Mouse (Mus musculus) right cerebral cortex, adult 18-20 months (tissue): ENCODE measurements around the gene Lmo4.

Experiments
- DNase-seq: peaks from one replicate; pipeline ENCODE4 v3.0.0; 2022; ENCODE audit warnings: mixed read lengths

Gene Lmo4

DNA sequence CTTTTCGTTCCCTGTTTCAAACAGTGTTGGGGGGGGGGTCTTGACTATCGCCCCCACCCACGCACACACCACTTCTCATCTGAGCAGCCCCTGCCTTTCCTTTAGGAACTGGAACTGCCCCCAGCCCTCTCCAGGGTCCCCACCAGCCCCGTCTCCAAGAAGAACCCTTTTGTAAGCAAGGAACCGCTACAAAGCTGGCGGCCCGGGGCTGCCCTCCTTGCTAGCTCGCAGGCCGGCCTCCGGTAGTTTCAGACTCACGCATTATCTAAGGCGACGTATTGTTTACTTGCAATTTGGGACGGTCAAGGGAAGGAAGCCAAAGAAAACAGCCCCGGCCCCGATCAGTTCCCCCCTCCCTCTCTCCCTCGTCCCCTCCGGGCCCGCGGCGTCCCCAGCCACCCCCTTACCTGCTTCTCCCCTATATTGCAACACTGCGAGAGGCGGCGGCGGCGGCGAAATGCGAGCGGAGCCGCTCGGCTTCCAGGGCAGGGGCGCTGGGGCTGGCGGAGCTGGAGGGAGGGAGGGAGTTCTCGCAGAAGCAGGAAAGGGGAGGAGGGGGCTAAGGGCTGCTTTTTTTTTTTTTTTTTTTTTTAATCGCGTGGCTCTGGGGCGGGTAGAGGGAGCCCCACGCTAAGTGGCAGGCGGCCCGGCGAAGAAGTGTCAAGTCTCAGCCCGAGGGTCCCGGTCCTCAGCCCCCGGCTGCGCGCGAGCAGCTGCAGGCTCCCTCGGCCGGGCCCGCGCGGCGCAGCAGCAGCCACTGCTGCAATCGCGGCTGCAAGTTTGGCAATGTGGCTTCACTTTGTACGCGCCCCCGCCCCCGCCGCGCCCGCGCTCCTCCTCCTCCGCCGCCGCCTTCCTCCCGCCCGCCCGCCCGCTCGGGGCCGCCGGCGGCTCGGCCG, at the start of gene Lmo4:
Gene Lmo4, minus strand, starts transcription at position 808 of the 899 bp plus-strand sequence.
- DNase-seq: peak; percentile 81

DNA sequence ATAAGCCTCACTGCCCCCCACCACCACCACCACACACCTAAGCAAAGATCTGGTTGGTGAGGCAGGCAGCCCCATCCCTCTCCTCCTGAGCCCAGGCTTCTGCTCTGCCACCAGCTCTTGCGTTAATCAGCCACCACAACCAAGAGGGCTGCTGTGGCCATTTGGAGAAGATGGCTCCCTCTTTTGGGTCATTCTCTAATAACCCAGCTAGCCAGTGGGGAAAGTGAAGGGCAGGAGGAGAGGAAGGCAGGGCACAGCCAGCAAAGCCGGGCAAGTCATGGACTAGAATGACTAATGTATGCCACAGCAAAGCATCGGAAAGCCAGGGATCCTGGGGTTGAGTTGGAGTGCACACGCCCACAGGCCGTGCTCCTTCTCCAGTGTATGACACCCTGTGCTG, 49.3 kb upstream of the Lmo4 start:
- no peak for DNase-seq

DNA sequence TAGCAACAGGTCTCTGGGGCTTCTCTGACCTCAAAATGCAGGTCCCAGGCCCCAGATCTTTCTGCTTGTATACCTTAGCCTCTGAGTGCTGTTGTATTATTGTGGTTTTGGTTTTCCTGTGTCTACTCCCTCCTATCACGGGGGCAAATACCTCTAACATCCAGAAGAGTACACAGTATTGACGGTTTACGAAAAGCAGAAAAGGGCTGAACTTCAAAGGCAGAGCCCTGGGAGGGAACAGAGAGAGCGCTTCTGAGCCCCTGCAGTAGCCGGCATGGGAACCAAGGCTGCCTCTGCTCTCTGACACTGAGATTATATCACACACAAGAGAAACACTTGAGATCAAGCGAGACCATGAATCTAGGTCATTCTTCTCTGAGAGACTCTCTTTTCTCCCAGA, 48.0 kb upstream of the Lmo4 start:
- no peak for DNase-seq

DNA sequence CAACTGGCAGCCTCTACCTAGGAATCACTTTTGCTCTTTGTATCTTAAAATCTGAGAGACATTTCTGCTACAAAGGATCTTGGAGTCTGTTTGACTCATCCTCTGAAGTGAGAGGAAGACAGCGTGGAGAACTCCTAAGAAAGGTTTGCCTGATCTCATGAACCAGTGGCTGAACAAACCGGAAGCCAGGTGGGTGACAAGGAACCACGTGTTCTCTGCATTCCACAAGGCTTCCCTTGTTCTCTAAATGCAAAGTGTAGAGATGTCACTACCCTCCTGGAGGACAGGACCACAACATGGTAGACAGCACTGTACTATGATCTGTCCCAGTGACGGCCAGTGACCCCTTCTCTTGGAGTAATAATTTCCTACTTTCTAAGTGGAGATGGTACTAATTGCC, 47.1 kb upstream of the Lmo4 start:
- DNase-seq: no peak

DNA sequence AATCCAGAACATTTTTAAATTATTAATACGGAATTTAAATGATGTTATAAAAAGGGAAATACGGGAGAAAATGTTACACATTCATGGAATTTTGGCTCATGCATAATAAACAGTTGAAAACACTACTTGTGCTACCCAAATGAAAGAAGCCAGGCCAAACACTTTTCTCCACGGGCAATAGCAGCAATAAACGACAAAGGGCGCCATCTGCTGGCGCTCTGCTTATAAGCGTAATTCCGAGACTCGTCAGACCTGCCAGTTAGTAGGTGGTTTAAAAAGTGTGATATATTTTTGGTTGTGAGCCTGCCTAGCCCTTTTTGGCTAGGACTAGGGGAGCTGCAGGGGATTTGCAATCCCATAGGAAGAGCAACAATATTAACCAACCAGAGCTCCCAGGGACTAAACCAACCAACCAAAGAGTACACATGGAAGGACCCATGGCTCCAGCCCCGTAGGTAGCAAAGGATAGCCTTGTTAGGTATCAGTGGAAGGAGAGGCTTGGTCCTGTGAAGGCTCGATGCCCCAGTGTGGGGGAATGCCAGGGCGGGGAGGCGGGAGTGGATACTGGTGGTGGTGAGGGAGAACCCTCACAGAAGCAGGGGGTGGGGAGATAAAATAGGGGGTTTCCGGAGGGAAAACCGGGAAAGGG, 37.1 kb upstream of the Lmo4 start:
- DNase-seq: peak; percentile 78

DNA sequence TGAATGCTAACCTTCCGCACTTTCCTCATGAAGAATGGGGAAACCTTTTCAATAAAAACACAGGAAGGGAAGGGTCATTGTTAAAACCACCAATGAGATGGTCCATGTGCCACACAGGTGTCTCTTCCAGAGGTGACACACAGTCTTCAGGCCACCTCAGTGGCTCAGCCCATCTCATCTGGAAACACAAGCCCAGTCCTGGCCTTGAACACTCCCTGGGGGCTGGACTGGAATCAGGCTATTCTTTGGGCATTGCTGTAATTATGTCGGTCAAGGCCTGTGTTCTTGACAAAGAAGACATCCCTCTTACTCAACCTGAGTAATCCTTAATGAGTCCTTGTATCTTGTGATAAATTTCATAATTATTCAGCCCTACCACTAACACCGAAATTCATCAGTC, 36.1 kb upstream of the Lmo4 start:
- no peak for DNase-seq

DNA sequence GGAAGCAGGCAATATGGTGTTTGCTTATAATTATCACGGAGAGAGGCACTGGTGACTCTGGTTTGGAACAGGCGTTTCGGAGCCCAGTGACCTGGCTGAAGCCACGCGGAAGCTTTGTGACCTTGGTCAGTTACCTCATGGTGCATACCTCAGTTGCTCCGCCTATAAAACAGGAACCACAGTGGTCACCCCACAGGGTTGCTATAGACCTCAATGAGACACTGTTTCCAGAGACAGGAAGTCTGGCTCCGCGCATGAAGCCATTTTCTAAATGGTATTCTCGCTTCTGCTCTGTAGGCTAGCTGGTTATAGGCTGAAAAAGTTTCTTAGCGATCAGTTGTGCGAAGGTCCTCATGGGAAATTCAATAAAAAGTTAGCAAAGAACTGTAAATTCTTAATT, 33.5 kb upstream of the Lmo4 start:
- DNase-seq: no peak

DNA sequence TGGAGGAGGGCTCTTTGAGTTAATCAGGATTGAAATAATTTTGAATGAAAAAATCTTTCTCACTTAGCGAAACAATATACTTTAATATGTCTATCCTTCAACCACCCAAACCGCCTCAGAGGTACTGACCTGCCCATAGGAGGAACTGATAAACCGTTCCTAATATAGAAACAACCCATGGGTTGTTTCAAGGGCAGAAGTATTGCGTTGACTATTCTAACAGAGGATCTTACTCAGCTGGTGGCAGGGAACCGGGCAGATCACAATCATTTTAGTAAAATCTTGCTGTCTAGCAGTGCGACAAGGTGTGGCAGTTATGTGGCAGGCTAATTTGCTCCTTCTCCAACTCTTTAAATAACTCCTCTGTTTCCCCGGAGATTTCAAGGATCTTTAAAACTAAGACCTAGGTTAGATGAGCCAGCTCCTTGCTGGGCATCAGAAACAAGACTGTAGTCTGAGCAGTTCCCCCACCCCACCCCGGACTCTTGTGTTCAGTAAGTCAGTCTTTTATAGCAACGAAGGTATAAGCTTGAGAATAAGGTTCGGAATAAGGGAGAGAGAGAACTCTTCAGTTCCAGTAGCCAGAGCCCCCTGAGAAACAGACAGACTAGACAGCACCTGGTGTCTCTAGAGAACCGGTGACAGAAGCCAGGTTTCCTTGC, 27.5 kb upstream of the Lmo4 start:
- DNase-seq: no peak

DNA sequence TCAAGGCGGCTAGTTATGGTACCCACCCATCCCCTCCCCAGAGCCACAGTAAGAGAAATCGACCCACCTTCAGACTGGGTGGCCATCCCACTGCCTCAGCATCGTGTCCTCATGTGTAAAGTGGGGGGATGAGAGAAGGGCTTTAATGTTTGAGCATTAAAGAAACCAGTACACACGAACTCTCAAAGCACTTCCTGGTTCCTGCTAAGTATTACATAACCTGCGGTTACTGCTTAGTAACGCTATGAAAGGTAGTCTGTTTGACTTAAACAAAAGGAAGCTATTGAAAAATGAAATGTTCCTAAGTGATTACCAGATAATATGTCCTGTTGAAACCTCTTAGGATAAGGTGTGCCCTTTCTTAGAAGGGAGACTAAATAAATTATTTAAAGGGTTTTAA, 26.9 kb upstream of the Lmo4 start:
- DNase-seq: no peak

DNA sequence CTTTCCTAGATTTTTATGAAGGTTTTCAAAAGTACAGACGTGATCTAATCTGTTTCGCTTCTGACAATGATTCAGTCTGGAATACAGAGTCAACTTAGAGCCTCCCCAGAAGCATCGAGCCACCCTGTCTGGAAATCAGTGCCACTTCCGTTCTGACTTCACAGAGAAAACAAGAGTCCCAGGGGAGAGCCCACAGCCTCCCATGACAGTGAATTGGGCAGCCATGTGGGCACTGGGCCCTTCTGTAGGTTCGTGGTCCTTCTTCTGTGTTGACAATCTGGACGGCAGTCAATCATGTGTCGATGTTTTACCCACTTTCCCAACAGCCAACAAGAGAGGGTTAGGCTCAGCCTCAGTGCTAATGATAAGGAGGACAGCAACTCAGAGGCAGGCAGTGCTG, 26.4 kb upstream of the Lmo4 start:
- no peak for DNase-seq

DNA sequence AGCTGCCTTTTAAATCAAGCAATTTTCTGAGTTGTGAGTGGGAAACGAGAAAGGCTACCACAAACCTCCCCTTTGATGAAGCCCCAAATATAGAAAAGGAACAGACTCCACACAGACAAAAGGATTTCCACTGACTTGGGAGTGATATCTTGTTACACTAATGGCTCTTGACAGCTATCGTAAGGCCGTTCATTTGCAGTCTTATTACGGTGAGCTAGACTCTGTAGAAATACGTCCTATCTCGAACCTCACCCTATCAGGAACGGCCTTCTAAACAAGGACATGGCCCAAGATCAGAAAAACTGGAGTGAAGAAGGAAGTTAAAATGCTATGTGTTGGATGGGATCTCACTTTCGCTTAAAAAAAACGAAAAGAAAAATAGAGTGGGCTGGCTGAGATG, 25.0 kb upstream of the Lmo4 start:
- DNase-seq: no peak

DNA sequence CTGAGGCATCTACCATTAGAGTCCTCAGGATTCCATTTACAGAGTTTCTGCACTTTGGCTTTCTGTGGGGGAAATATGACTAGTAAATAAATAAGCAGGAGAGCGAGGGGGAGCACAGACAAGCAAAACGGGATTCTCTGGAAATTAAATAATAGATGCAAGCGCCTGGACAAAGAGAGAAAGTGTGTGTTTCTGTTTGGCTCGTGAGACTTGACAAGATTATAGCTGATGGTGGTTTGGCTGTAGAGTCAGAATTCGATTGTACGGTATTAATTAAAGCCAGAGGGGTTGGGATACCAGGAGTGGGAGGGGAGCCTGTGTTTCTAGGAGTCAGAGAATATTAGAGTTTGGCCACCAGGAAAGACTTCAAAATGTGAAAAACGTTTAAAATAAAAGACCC, 24.3 kb upstream of the Lmo4 start:
- DNase-seq: no peak

DNA sequence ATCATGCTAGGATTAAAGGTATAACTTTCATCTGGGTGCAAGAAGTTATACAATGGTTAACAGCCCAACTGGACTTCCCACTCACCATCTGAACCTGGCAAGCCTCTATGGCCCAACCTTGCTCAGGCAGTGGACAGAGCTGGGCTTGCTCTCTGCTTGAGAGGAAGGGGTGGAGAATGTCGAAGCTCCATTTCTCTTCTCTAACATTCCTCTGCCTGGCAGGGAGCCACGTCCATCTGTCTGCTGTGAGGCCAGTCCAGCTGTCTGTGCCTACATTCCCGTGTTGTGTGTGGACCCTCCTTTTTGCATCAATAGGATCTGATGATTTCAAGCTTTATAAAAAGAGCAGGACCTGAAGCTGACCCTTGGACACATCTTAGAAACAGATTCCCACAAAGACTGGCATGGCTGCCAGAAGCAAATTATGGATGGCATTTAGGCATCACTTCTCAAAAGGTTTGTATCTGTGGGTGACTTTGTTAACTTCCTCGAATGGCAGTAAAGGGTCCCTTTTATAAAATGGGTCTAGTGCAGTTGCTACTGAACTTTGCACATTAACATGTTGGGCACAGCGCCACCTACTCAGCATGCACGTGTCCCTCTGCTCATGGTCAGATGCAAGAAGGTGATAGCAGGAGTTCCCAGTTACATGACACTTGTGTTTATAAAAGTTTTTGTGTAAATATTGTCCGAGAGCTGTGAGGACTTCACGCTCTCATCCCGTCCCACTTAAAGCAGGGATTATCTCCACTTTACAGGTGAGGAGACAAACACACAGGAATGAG, 20.6 kb upstream of the Lmo4 start:
- DNase-seq: no peak

DNA sequence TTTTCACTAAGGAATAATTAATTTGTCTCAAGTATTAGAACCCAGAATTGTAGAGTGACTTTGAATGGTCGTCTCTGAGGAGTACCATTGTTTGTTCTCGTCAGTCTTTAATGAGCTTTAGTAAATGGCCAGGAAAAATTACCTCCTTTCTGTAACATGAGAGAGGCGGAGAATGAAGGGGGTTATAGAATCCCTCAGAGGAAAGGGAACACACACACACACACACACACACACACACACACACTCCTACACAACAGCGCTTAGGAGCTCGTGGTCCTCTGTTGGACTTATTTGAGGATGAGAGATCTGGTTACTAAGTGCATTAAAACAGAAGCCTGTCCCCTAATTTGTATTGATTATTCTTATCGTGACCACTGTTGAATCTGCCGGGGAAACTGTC, 19.6 kb upstream of the Lmo4 start:
- no peak for DNase-seq

DNA sequence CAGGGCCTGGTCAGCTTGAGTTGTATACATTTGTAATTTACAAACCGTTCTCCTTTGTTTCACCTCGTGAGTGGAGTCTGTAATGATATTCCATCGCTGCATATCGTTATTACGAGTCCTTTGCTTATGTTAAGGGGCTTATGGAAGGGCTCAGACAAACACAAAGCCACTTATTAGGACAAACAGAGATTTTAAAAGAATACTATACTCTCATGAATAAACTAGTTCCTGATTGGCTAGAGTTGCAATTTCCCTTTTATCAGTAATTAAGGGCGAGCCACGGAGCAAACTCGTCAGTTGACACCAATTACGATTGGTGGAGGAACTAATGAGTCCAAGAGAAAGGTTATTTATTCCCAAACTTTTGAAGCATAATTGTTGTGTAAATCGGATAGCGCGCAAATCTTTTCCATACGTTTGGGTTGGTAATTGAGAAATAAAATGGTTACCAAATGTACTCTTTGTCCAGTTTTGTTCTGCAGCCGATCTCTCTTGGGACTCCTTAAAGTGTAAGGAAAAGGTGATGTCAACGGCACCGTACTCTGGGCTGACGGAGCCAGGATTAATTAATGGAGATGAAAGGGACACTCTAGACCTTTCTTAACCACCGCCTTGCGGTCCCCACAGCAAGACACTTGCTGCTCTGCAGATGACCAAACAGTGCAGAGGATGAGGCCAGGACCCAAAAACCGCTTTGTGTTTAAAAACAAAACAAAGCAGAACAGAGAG, 18.5 kb upstream of the Lmo4 start:
- DNase-seq: no peak

DNA sequence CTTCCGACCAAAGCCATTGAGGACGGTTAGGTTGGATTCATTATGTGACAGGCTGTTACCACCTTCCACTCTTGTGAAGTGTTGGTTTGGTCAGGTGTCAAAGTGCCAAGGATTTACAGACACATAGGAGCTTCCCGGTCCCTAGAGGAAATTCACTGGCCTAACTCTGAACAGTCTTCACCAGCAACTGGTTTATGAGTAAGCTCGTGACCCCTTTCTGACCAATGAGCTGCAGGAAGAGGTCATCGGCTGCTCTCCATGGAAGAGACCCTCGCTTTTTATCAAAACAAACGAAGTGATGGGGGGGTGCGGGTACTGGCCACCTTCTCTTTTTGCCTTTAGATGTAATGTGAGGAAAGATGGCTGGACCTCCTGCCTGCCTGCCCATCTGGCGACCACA, 17.4 kb upstream of the Lmo4 start:
- DNase-seq: no peak

DNA sequence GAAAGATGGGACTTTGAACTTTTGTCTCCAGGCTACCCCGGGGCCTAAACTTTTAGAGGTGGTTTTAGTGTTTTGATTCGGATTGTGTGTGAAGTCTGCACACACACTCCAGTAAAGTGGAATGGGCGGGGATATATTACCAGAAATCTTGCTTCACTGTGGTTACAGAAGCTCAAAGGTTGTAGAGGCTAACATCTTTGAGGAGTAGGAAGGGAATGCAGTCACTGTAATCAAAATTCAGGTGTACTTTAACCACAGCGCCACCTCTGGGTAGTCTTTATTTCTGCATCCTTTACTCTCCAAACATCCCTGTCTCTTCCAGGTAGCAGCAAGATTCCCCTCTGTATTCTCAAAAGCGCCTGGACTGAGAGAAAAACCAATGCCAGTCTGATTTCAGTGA, 2.5 kb upstream of the Lmo4 start:
- DNase-seq: peak; percentile 65

DNA sequence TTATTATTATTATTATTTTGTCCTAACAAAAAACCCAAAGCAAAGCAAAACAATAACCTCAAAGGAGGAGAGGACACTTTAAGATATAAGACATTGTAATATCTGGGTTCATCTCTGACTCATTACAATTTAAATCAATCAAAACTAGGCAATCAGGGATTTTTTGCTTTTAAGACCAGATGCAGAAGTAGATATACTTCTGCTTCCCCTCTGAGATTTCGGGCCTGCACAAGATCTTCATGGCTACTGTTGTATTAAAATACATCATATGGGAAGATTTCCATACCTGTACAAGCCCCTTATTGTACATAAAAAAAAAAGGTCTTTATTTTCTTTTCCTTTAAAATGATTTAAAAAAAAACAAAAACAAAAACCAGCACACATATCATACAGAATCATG, 1.9 kb upstream of the Lmo4 start:
- DNase-seq: no peak

DNA sequence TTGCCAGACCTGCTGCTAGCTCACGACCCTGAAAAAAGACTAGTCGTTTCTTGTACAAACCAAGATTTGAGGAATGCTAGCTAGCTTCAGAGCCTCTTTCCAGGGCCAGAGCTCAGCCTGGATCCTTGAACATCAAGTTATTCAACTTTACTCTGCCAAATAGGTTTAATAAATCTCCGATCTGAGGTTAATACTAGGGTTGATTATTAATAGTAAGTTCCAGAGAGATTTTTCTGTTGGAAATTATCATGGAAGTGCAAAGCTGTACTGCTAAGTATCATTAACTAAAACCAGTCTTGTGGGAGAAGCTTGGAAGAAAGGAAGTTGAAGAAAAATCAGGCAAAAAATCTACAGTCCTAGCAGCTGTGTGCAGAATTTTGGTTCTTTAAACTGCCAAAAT, 1.2 kb upstream of the Lmo4 start:
- DNase-seq: no peak

DNA sequence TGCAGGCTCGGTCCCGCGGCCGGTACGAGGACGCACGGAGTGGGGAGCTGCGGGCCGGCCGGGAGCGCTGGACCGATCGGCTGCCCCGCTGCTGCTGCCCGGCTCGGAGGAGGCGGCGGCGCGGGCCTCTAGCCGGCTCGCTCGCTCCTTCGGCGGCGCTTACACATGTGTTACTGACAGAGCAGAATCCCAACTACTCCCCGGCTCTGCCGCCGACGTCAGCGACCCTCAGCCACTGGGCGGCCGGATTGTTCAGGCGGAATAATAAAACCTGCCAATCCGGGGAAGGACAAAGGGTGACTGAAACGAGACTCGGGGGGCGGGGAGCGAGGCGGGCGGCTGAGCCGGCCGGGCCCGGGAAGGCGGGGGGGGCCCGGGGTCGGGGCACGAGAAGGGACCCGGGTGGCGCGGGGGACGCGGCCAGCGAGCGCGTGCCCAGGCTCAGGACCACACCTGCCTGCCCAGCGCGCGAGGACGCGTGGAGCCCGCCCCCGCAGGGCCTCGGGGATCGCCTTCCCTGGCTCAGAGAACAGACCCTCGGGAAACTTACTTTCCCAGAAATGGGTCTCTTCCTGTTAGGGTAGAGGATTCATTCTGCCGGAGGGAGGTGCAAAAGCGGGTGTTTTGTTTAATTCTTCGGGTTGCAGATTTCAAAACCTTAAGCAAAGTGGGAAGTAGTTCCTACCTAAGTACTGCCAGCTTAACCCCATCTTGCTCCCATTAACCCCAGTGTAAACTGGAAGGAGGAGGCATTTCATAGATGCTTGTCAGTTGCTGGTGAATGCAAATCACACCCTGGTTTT, 532 bp upstream of the Lmo4 start:
- peak; percentile 96 for DNase-seq

DNA sequence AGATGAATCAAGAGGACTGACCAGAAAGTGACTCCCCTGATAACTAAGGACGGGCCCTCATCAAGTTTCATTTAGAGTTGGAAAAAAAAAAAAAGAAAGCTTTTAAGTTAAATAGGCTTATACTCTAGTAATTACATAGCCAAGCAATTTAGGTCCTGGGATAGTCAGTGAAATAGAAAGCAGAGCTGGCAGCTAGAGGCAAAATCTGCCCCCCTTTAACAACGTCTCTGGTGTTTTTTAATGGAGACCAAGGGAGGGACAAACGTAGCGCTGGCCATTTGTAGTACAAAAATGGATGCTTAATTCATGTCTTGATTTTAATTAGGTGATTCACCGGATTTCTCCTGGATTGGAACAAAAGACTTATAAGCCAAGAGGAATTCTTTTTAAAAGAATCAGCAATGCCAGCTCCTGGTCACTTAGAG, 1.0 kb downstream of the Lmo4 start:
- DNase-seq: no peak
